Mouse (Mus musculus): ENCODE data around the gene Vmn1r100.
"Not testable (repeated sequence)": the region's sequence is repeated elsewhere in the genome, so short reads cannot be mapped to it uniquely, and the experiment has no call there.

The Vmn1r100 gene

DNA sequence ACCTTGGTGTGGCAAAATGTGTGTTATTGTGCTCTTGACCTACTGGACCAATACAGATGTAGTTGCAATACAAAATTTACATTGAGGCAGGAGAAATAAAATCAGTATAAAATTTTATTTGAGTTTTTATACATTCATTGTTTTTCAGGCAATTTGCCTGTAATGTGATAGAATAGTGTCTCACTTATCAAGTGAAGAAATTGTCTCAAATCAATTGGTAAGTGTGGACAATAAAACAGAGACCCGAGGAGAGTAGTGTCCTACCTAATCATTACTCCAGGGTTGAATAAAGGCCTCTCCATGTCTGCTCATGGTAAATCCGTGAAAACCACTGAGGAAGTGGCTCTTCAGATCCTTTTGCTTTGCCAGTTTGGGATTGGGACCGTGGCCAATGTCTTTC is at the start of gene Vmn1r100:
Gene Vmn1r100, plus strand, starts transcription at position 301 of the 400 bp plus-strand sequence.
- not testable (repeated sequence) for DNase-seq

DNA sequence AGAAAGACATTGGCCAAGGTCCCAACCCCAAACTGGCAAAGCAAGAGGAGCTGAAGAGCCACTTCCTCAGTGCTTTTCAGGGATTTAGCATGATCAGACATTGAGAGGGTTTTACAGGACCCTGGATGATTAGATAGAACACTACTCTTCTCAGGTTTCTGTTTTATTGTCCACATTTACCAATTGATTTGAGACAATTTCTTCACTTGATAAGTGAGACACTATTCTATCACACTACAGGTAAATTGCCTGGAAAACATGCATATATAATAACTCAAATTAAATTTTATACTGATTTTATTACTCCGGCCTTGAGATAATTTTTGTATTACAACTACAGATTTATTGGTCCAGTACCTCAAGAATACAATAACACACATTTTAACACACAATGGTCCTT is 42.4 kb upstream of the Vmn1r100 start, which contains the start of gene Gm5728:
Gene Gm5728, minus strand, starts transcription at position 101 of the 400 bp plus-strand sequence.
- DNase-seq, result not testable (repeated sequence)

GRCm38 (mm10) chr7:20442493-20442892 is 24.8 kb downstream of the Vmn1r100 start, which contains the start of gene Vmn1r101:
TSS of gene Vmn1r101 (minus strand) at chr7:20442593.
- not testable (repeated sequence) for DNase-seq

All from lung, adult 18-20 months (tissue).